Mouse (Mus musculus): ENCODE data around the gene Mark3. TPM values are rescaled to one million over a fixed set of nuclear protein-coding genes. Genes with fewer than 3 reads are reported as not detected.
"Not testable (repeated sequence)": the region's sequence is repeated elsewhere in the genome, so short reads cannot be mapped to it uniquely, and the experiment has no call there.

Mark3 gene
- polyA plus RNA-seq, 1 experiment: 2.0 TPM

- Histone ChIP-seq H3K4me3 (replicated peaks) (peak overlapping the region; percentile 74), H3K9me3 (ENCODE audit: control insufficient read depth, low read length) (peaks cover 2% of the 10 kb centered on the region; the same call in 1 of the 2 replicates), H3K27me3 (ENCODE audit: control insufficient read depth) (peaks cover 29% of the 10 kb centered on the region), H3K36me3 (ENCODE audit: control insufficient read depth) (peaks cover 38% of the 10 kb centered on the region), H3K4me1 (ENCODE audit: control insufficient read depth) (peaks cover 61% of the 10 kb centered on the region)
- no peak for TF ChIP-seq TAL1 (IDR thresholded peaks at IDR 0.05; ENCODE audit: low read length)
- no peak for TF ChIP-seq GATA1 (IDR thresholded peaks at IDR 0.05; ENCODE audit: low read length)
Measured at GRCm38 (mm10) chr12:111537341-111537740, 37.0 kb upstream of the Mark3 start.

- Histone ChIP-seq H3K4me3 (replicated peaks) (peak within 1 kb of the TSS; percentile 74), H3K36me3 (ENCODE audit: control insufficient read depth) (peaks cover 43% of the 10 kb centered on the region), H3K27me3 (ENCODE audit: control insufficient read depth) (peaks cover 24% of the 10 kb centered on the region), H3K4me1 (ENCODE audit: control insufficient read depth) (peaks cover 61% of the 10 kb centered on the region), H3K9me3 (ENCODE audit: control insufficient read depth, low read length) (peaks cover 2% of the 10 kb centered on the region; the same call in 1 of the 2 replicates)
- TF ChIP-seq GATA1 (IDR thresholded peaks at IDR 0.05; ENCODE audit: low read length) (no peak), TAL1 (IDR thresholded peaks at IDR 0.05; ENCODE audit: low read length) (no peak)
Measured at GRCm38 (mm10) chr12:111537796-111538291, 36.5 kb upstream of the Mark3 start, which contains the start of gene Eif5. Eif5 (plus strand) TSS chr12:111538016.

GRCm38 (mm10) chr12:111538292-111539040 lies 35.9 kb upstream of the Mark3 start:
- Histone ChIP-seq H3K36me3 (ENCODE audit: control insufficient read depth) (peaks cover 49% of the 10 kb centered on the region), H3K9me3 (ENCODE audit: control insufficient read depth, low read length) (peaks cover 2% of the 10 kb centered on the region; the same call in 1 of the 2 replicates), H3K4me3 (replicated peaks) (peak overlapping the region; percentile 74), H3K27me3 (ENCODE audit: control insufficient read depth) (peaks cover 17% of the 10 kb centered on the region), H3K4me1 (ENCODE audit: control insufficient read depth) (peaks cover 63% of the 10 kb centered on the region)
- TF ChIP-seq TAL1 (IDR thresholded peaks at IDR 0.05; ENCODE audit: low read length): no peak
- TF ChIP-seq GATA1 (IDR thresholded peaks at IDR 0.05; ENCODE audit: low read length): no peak

GRCm38 (mm10) chr12:111539041-111539345 lies 35.3 kb upstream of the Mark3 start:
- peaks cover 2% of the 10 kb centered on the region; the same call in 1 of the 2 replicates for H3K9me3 ChIP-seq (ENCODE audit: control insufficient read depth, low read length)

GRCm38 (mm10) chr12:111547070-111547469 lies 27.3 kb upstream of the Mark3 start:
- Histone ChIP-seq H3K36me3 (ENCODE audit: control insufficient read depth) (peaks cover 79% of the 10 kb centered on the region), H3K4me3 (replicated peaks) (no peak overlapping the region), H3K9me3 (ENCODE audit: control insufficient read depth, low read length) (no peaks in the 10 kb centered on the region), H3K27me3 (ENCODE audit: control insufficient read depth) (no peaks in the 10 kb centered on the region), H3K4me1 (ENCODE audit: control insufficient read depth) (peaks cover 13% of the 10 kb centered on the region)
- TF ChIP-seq TAL1 (IDR thresholded peaks at IDR 0.05; ENCODE audit: low read length): no peak
- no peak for TF ChIP-seq GATA1 (IDR thresholded peaks at IDR 0.05; ENCODE audit: low read length)

More at GRCm38 (mm10) chr12:111539041-111539345, 35.3 kb upstream of the Mark3 start:
- Histone ChIP-seq H3K4me1 (ENCODE audit: control insufficient read depth) (peaks cover 66% of the 10 kb centered on the region), H3K36me3 (ENCODE audit: control insufficient read depth) (peaks cover 54% of the 10 kb centered on the region), H3K27me3 (ENCODE audit: control insufficient read depth) (peaks cover 12% of the 10 kb centered on the region), H3K4me3 (replicated peaks) (peak overlapping the region; percentile 74)
- TF ChIP-seq TAL1 (IDR thresholded peaks at IDR 0.05; ENCODE audit: low read length) (no peak), GATA1 (IDR thresholded peaks at IDR 0.05; ENCODE audit: low read length) (no peak)

- peaks cover 62% of the 10 kb centered on the region for H3K36me3 ChIP-seq (ENCODE audit: control insufficient read depth)
- peaks cover 6% of the 10 kb centered on the region for H3K4me1 ChIP-seq (ENCODE audit: control insufficient read depth)
- no peak for TF ChIP-seq GATA1 (IDR thresholded peaks at IDR 0.05; ENCODE audit: low read length)
- no peak for TF ChIP-seq TAL1 (IDR thresholded peaks at IDR 0.05; ENCODE audit: low read length)
- H3K9me3 ChIP-seq (ENCODE audit: control insufficient read depth, low read length): no peaks in the 10 kb centered on the region
- no peaks in the 10 kb centered on the region for H3K27me3 ChIP-seq (ENCODE audit: control insufficient read depth)
- no peak overlapping the region for H3K4me3 ChIP-seq (replicated peaks)
Measured at GRCm38 (mm10) chr12:111548555-111549289, 25.6 kb upstream of the Mark3 start.

GRCm38 (mm10) chr12:111550679-111551078 lies 23.6 kb upstream of the Mark3 start:
- no peak overlapping the region for H3K4me3 ChIP-seq (replicated peaks)
- peaks cover 8% of the 10 kb centered on the region for H3K4me1 ChIP-seq (ENCODE audit: control insufficient read depth)
- peaks cover 45% of the 10 kb centered on the region for H3K36me3 ChIP-seq (ENCODE audit: control insufficient read depth)
- no peak for TF ChIP-seq GATA1 (IDR thresholded peaks at IDR 0.05; ENCODE audit: low read length)
- no peak for TF ChIP-seq TAL1 (IDR thresholded peaks at IDR 0.05; ENCODE audit: low read length)
- no peaks in the 10 kb centered on the region for H3K9me3 ChIP-seq (ENCODE audit: control insufficient read depth, low read length)
- no peaks in the 10 kb centered on the region for H3K27me3 ChIP-seq (ENCODE audit: control insufficient read depth)

GRCm38 (mm10) chr12:111552342-111552741 lies 22.0 kb upstream of the Mark3 start:
- TF ChIP-seq GATA1 (IDR thresholded peaks at IDR 0.05; ENCODE audit: low read length) (no peak), TAL1 (IDR thresholded peaks at IDR 0.05; ENCODE audit: low read length) (no peak)
- H3K36me3 ChIP-seq (ENCODE audit: control insufficient read depth): peaks cover 28% of the 10 kb centered on the region
- H3K4me1 ChIP-seq (ENCODE audit: control insufficient read depth): peaks cover 15% of the 10 kb centered on the region
- H3K4me3 ChIP-seq (replicated peaks): no peak overlapping the region
- H3K9me3 ChIP-seq (ENCODE audit: control insufficient read depth, low read length): no peaks in the 10 kb centered on the region
- no peaks in the 10 kb centered on the region for H3K27me3 ChIP-seq (ENCODE audit: control insufficient read depth)

GRCm38 (mm10) chr12:111555357-111555756 lies 19.0 kb upstream of the Mark3 start:
- Histone ChIP-seq H3K36me3 (ENCODE audit: control insufficient read depth) (peaks cover 8% of the 10 kb centered on the region), H3K27me3 (ENCODE audit: control insufficient read depth) (no peaks in the 10 kb centered on the region), H3K9me3 (ENCODE audit: control insufficient read depth, low read length) (no peaks in the 10 kb centered on the region), H3K4me1 (ENCODE audit: control insufficient read depth) (peaks cover 44% of the 10 kb centered on the region), H3K4me3 (replicated peaks) (no peak overlapping the region)
- TF ChIP-seq GATA1 (IDR thresholded peaks at IDR 0.05; ENCODE audit: low read length) (no peak), TAL1 (IDR thresholded peaks at IDR 0.05; ENCODE audit: low read length) (no peak)

GRCm38 (mm10) chr12:111555893-111556292 lies 18.4 kb upstream of the Mark3 start:
- not testable (repeated sequence) for H3K4me3 ChIP-seq (replicated peaks); H3K36me3 ChIP-seq (ENCODE audit: control insufficient read depth); H3K9me3 ChIP-seq (ENCODE audit: control insufficient read depth, low read length); H3K27me3 ChIP-seq (ENCODE audit: control insufficient read depth)
- peaks cover 48% of the 10 kb centered on the region for H3K4me1 ChIP-seq (ENCODE audit: control insufficient read depth)

Data from erythroblast, embryonic 14.5 days (primary cell).